In genomic region chr10:80321014-80321669, GRCm38 (mm10) we compare ENCODE assay signal across 8 mouse cellular contexts. TPM values are rescaled to one million over a fixed set of nuclear protein-coding genes. Genes with fewer than 3 reads are reported as not detected.
DNase-seq lines count a peak whose midpoint lies in the region; ATAC-seq and TF ChIP-seq lines count a peak whose summit lies in the region.

No protein-coding gene starts in this region.

- no peak overlapping the region for H3K27ac ChIP-seq in hindbrain, embryonic 12.5 days
- H3K27ac ChIP-seq in hindbrain, postnatal 0 days = no peak overlapping the region
- H3K27ac ChIP-seq in ES-E14 (ENCODE audit: insufficient read depth, low read depth, low read length, poor library complexity, severe bottlenecking) = no peak overlapping the region; the same call in 1 of the 2 replicates
- H3K27ac ChIP-seq in limb, embryonic 11.5 days (replicated peaks; ENCODE audit: low read depth, low read length) = no peak overlapping the region

- H3K4me3 ChIP-seq in hindbrain, embryonic 12.5 days = no peak overlapping the region
- no peak overlapping the region for H3K4me3 ChIP-seq in hindbrain, postnatal 0 days (ENCODE audit: low read length)
- H3K4me3 ChIP-seq in C2C12 (ENCODE audit: insufficient read depth, poor library complexity, severe bottlenecking) = no peak overlapping the region
- H3K4me3 ChIP-seq in ES-E14 (ENCODE audit: insufficient read depth in 1 of 2, low read depth in 1 of 2, low read length in 2 of 2, poor library complexity in 1 of 2, severe bottlenecking in 1 of 2) = peak overlapping the region in 1 of 2 experiments; percentile 73; a peak in 2 of 4 replicates
- peak overlapping the region; percentile 6; the same call in 1 of the 2 replicates for H3K4me3 ChIP-seq in limb, embryonic 11.5 days (ENCODE audit: low read depth, low read length)

- H3K9ac ChIP-seq in hindbrain, embryonic 12.5 days = no peak overlapping the region
- no peak overlapping the region for H3K9ac ChIP-seq in hindbrain, postnatal 0 days (replicated peaks; ENCODE audit: low read length)
- peak overlapping the region; percentile 62; the same call in 1 of the 2 replicates for H3K9ac ChIP-seq in ES-E14 (ENCODE audit: insufficient read depth, low read depth, low read length, poor library complexity, severe bottlenecking)
- no peak overlapping the region for H3K9ac ChIP-seq in limb, embryonic 11.5 days (ENCODE audit: low read length)

- H3K4me1 ChIP-seq in hindbrain, embryonic 12.5 days = peaks cover 41% of the 10 kb centered on the region
- peaks cover 14% of the 10 kb centered on the region; the same call in 1 of the 2 replicates for H3K4me1 ChIP-seq in hindbrain, postnatal 0 days (ENCODE audit: insufficient read depth, low read length)
- peaks cover 0 to 22% of the 10 kb centered on the region in 2 experiments; a peak in 1 of 4 replicates for H3K4me1 ChIP-seq in ES-E14 (ENCODE audit: control insufficient read depth in 2 of 2, insufficient read depth in 2 of 2, low read length in 2 of 2, poor library complexity in 1 of 2)
- H3K4me1 ChIP-seq in limb, embryonic 11.5 days (ENCODE audit: control insufficient read depth, insufficient read depth, low read length) = peaks cover 15% of the 10 kb centered on the region

- H3ac ChIP-seq in C2C12 (ENCODE audit: control insufficient read depth, insufficient read length, low read depth) = peak overlapping the region; percentile 39

- 81% methylated on average over 6 of the region's 6 CpGs for WGBS in hindbrain, embryonic 12.5 days
- 76% methylated on average over 6 of the region's 6 CpGs for WGBS in hindbrain, postnatal 0 days
- 75% methylated on average over 6 of the region's 6 CpGs for WGBS in limb, embryonic 11.5 days

- no peak for ATAC-seq in hindbrain, embryonic 12.5 days (ENCODE audit: low FRiP score)
- no peak for ATAC-seq in hindbrain, postnatal 0 days
- ATAC-seq in limb, embryonic 11.5 days (ENCODE audit: insufficient number of reproducible peaks, low FRiP score, low TSS enrichment, low read depth) = no peak
- ATAC-seq in megakaryocyte progenitor cell, adult 5-6 weeks (replicated peaks; ENCODE audit: poor library complexity) = no peak

- peaks cover 44% of the 10 kb centered on the region for H3K79me2 ChIP-seq in C2C12 (ENCODE audit: control insufficient read depth, insufficient read depth)

- no peaks in the 10 kb centered on the region for H3K9me3 ChIP-seq in hindbrain, embryonic 12.5 days (replicated peaks)
- no peaks in the 10 kb centered on the region for H3K9me3 ChIP-seq in hindbrain, postnatal 0 days (ENCODE audit: low read length)
- H3K9me3 ChIP-seq in ES-E14 (ENCODE audit: control insufficient read depth, insufficient read depth, low read depth, low read length) = no peaks in the 10 kb centered on the region
- H3K9me3 ChIP-seq in limb, embryonic 11.5 days (ENCODE audit: control insufficient read depth, low read length) = no peaks in the 10 kb centered on the region

- peak overlapping the region; percentile 88; the same call in 1 of the 2 replicates for H3K4me2 ChIP-seq in hindbrain, embryonic 12.5 days (replicated peaks)
- H3K4me2 ChIP-seq in hindbrain, postnatal 0 days (ENCODE audit: low read depth, low read length) = no peak overlapping the region
- H3K4me2 ChIP-seq in limb, embryonic 11.5 days (ENCODE audit: low read depth, severe bottlenecking) = no peak overlapping the region

- H3K27me3 ChIP-seq in hindbrain, embryonic 12.5 days = peaks cover 39% of the 10 kb centered on the region
- H3K27me3 ChIP-seq in hindbrain, postnatal 0 days (ENCODE audit: insufficient read depth, low read length) = no peaks in the 10 kb centered on the region
- no peaks in the 10 kb centered on the region for H3K27me3 ChIP-seq in C2C12 (ENCODE audit: control insufficient read depth, insufficient read depth, insufficient read length)
- H3K27me3 ChIP-seq in limb, embryonic 11.5 days (ENCODE audit: control insufficient read depth, insufficient read depth, low read length) = peaks cover 10% of the 10 kb centered on the region

- TF ChIP-seq CTCF in hindbrain, postnatal 0 days (IDR thresholded peaks at IDR 0.05; ENCODE audit: low read depth) = no peak
- no peak for TF ChIP-seq CTCF in C2C12 (IDR thresholded peaks at IDR 0.05; ENCODE audit: control insufficient read depth, insufficient read depth, insufficient read length)

- peaks cover 20% of the 10 kb centered on the region for H3K79me3 ChIP-seq in C2C12 (ENCODE audit: low read depth)

- no peak for DNase-seq in hindbrain, postnatal 0 days (ENCODE audit: low spot score)
- no peak for DNase-seq in ES-E14 (ENCODE audit: low read depth, low spot score)
- DNase-seq in limb, embryonic 11.5 days (ENCODE audit: low spot score) = no peak
- no peak for DNase-seq in cerebellum, adult 18-20 months
- no peak for DNase-seq in c-Kit-positive CD71-positive TER-119-positive erythroid progenitor cells, embryonic 14.5 days (ENCODE audit: low spot score)

- in situ Hi-C loops in ES-E14 (cut with MboI; ENCODE audit: low sequenced_read_pairs in 2 of 2, unreplicated experiment in 2 of 2) = no loop called here

- peaks cover 27% of the 10 kb centered on the region for H3K36me3 ChIP-seq in hindbrain, embryonic 12.5 days
- H3K36me3 ChIP-seq in hindbrain, postnatal 0 days (ENCODE audit: insufficient read depth, low read length) = 0 out of 2 replicates have a peak, but pooled peaks cover 3% of the 10 kb centered on the region
- peaks cover 6% of the 10 kb centered on the region for H3K36me3 ChIP-seq in C2C12 (ENCODE audit: control insufficient read depth, insufficient read depth)
- peaks cover 7% of the 10 kb centered on the region; the same call in 1 of the 2 replicates for H3K36me3 ChIP-seq in ES-E14 (ENCODE audit: control insufficient read depth, insufficient read depth, low read length, poor library complexity, severe bottlenecking)
- H3K36me3 ChIP-seq in limb, embryonic 11.5 days (ENCODE audit: control insufficient read depth, insufficient read depth, low read length) = peaks cover 3% of the 10 kb centered on the region; the same call in 1 of the 2 replicates

TF ChIP-seq in C2C12, 6 proteins besides CTCF, POLR2A, EP300 and RAD21 (continues in another document):
- no peak for TF ChIP-seq FOSL1 (IDR thresholded peaks at IDR 0.05; ENCODE audit: insufficient read depth, low read length, poor library complexity, severe bottlenecking)
- no peak for TF ChIP-seq USF1 (IDR thresholded peaks at IDR 0.05; ENCODE audit: low read depth)
- TF ChIP-seq MAX (IDR thresholded peaks at IDR 0.05) = no peak

TF ChIP-seq in ES-E14, 5 proteins besides CTCF, POLR2A, EP300 and RAD21:
- TF ChIP-seq CHD2 (IDR thresholded peaks at IDR 0.05; ENCODE audit: low read depth, low read length) (0 out of 2 replicates have a peak, but pooled peaks have one; percentile 18), MAFK (IDR thresholded peaks at IDR 0.05; ENCODE audit: insufficient read depth, low read depth, low read length) (no peak), ZNF384 (IDR thresholded peaks at IDR 0.05; ENCODE audit: low read depth, low read length) (peak; percentile 89)

RNA-seq across cellular contexts. Expression of gene 2310011J03Rik, which starts 0.8 kb away (rescaled TPM):
- 38.4 and 39.7 TPM in 2 replicates for polyA plus RNA-seq in hindbrain, embryonic 12.5 days (2016; fragmentation: Nextera tagmentation; extraction: Ambion mirVana)
- 28.9 and 36.0 TPM in 2 replicates for total RNA-seq in hindbrain, postnatal 0 days (2014; rRNA removed)
- polyA plus RNA-seq in hindbrain, postnatal 0 days (2015; fragmentation: Nextera tagmentation; extraction: Ambion mirVana) = 35.7 and 38.4 TPM in 2 replicates
- polyA plus RNA-seq in C2C12 (2012; fragmentation: generic; extraction: Trizol) = 62.6 TPM
- 29.6 and 33.4 TPM in 2 replicates for total RNA-seq in ES-E14 (2012; rRNA removed)
- 38.1 and 45.0 TPM in 2 replicates for polyA plus RNA-seq in limb, embryonic 11.5 days (2014; fragmentation: Nextera tagmentation; extraction: Ambion mirVana)
- total RNA-seq in megakaryocyte progenitor cell, adult 5-6 weeks (2015) = 22.9 and 24.2 TPM in 2 replicates
- total RNA-seq in megakaryocyte progenitor cell, adult 5-6 weeks (2017) = 15.7 and 16.8 TPM in 2 replicates

RNA-seq across cellular contexts. Expression of gene Pcsk4, which starts 8.2 kb away (rescaled TPM):
- 2.2 and 2.8 TPM in 2 replicates for polyA plus RNA-seq in hindbrain, embryonic 12.5 days (2016; fragmentation: Nextera tagmentation; extraction: Ambion mirVana)
- total RNA-seq in hindbrain, postnatal 0 days (2014; rRNA removed) = 3.8 and 6.7 TPM in 2 replicates
- polyA plus RNA-seq in hindbrain, postnatal 0 days (2015; fragmentation: Nextera tagmentation; extraction: Ambion mirVana) = 11.0 and 11.8 TPM in 2 replicates
- 3.2 TPM for polyA plus RNA-seq in C2C12 (2012; fragmentation: generic; extraction: Trizol)
- 1.4 and 3.3 TPM in 2 replicates for total RNA-seq in ES-E14 (2012; rRNA removed)
- 4.4 and 5.3 TPM in 2 replicates for polyA plus RNA-seq in limb, embryonic 11.5 days (2014; fragmentation: Nextera tagmentation; extraction: Ambion mirVana)
- 5.3 and 7.0 TPM in 2 replicates for total RNA-seq in megakaryocyte progenitor cell, adult 5-6 weeks (2015)
- 0.67 and 1.8 TPM in 2 replicates for total RNA-seq in megakaryocyte progenitor cell, adult 5-6 weeks (2017)

RNA-seq across cellular contexts. Expression of gene Reep6, which starts 8.6 kb away (rescaled TPM):
- 3.2 and 4.1 TPM in 2 replicates for polyA plus RNA-seq in hindbrain, embryonic 12.5 days (2016; fragmentation: Nextera tagmentation; extraction: Ambion mirVana)
- total RNA-seq in hindbrain, postnatal 0 days (2014; rRNA removed) = 3.7 TPM in 2 replicates
- polyA plus RNA-seq in hindbrain, postnatal 0 days (2015; fragmentation: Nextera tagmentation; extraction: Ambion mirVana) = 5.2 and 5.5 TPM in 2 replicates
- 5.9 TPM for polyA plus RNA-seq in C2C12 (2012; fragmentation: generic; extraction: Trizol)
- total RNA-seq in ES-E14 (2012; rRNA removed) = 13.3 and 21.8 TPM in 2 replicates
- polyA plus RNA-seq in limb, embryonic 11.5 days (2014; fragmentation: Nextera tagmentation; extraction: Ambion mirVana) = 5.2 and 7.2 TPM in 2 replicates
- 2.7 and 3.8 TPM in 2 replicates for total RNA-seq in megakaryocyte progenitor cell, adult 5-6 weeks (2015)
- total RNA-seq in megakaryocyte progenitor cell, adult 5-6 weeks (2017) = 1.2 and 1.5 TPM in 2 replicates

RNA-seq across cellular contexts. Expression of gene Apc2, which starts 25.4 kb away (rescaled TPM):
- polyA plus RNA-seq in hindbrain, embryonic 12.5 days (2016; fragmentation: Nextera tagmentation; extraction: Ambion mirVana) = 170 and 191 TPM in 2 replicates
- 358 and 374 TPM in 2 replicates for total RNA-seq in hindbrain, postnatal 0 days (2014; rRNA removed)
- 81.3 and 97.6 TPM in 2 replicates for polyA plus RNA-seq in hindbrain, postnatal 0 days (2015; fragmentation: Nextera tagmentation; extraction: Ambion mirVana)
- 0.20 TPM for polyA plus RNA-seq in C2C12 (2012; fragmentation: generic; extraction: Trizol)
- 4.4 and 4.6 TPM in 2 replicates for total RNA-seq in ES-E14 (2012; rRNA removed)
- polyA plus RNA-seq in limb, embryonic 11.5 days (2014; fragmentation: Nextera tagmentation; extraction: Ambion mirVana) = 4.5 and 5.0 TPM in 2 replicates
- not detected in 2 replicates for total RNA-seq in megakaryocyte progenitor cell, adult 5-6 weeks (2015)
- 0.03 TPM in 1 of 2 replicates, not detected in the other for total RNA-seq in megakaryocyte progenitor cell, adult 5-6 weeks (2017)

RNA-seq across cellular contexts. Expression of gene Adamtsl5, which starts 27.1 kb away (rescaled TPM):
- polyA plus RNA-seq in hindbrain, embryonic 12.5 days (2016; fragmentation: Nextera tagmentation; extraction: Ambion mirVana) = 0.38 and 0.77 TPM in 2 replicates
- 0.18 and 1.0 TPM in 2 replicates for total RNA-seq in hindbrain, postnatal 0 days (2014; rRNA removed)
- 0.91 and 1.2 TPM in 2 replicates for polyA plus RNA-seq in hindbrain, postnatal 0 days (2015; fragmentation: Nextera tagmentation; extraction: Ambion mirVana)
- polyA plus RNA-seq in C2C12 (2012; fragmentation: generic; extraction: Trizol) = 18.3 TPM
- total RNA-seq in ES-E14 (2012; rRNA removed) = 2.1 and 2.4 TPM in 2 replicates
- polyA plus RNA-seq in limb, embryonic 11.5 days (2014; fragmentation: Nextera tagmentation; extraction: Ambion mirVana) = 0.28 and 0.41 TPM in 2 replicates
- total RNA-seq in megakaryocyte progenitor cell, adult 5-6 weeks (2015) = 0.15 and 0.25 TPM in 2 replicates
- total RNA-seq in megakaryocyte progenitor cell, adult 5-6 weeks (2017) = 0.20 and 0.46 TPM in 2 replicates
